Mouse (Mus musculus) brain, embryonic 14.5 days (tissue): ENCODE measurements around the gene Efnb1. TPM values are rescaled to one million over a fixed set of nuclear protein-coding genes. Genes with fewer than 3 reads are reported as not detected.
A peak's percentile ranks its signal among the peaks of the same experiment; 100 is the strongest.

Experiments
- DNase-seq: peaks from one replicate; pipeline ENCODE4 v3.0.0-alpha.2; 2011; ENCODE audit warnings: low read depth
- CTCF ChIP-seq: fragments of 200-500 bp; IDR thresholded peaks from 2 replicates; pipeline ENCODE4 v1.5.1; 2012; ENCODE audit warnings: inconsistent platforms, mild to moderate bottlenecking, moderate library complexity, borderline replicate concordance; ENCODE audit not compliant: insufficient read depth, insufficient read length; ENCODE audit errors: extremely low read depth
- POLR2A ChIP-seq: fragments of 200-500 bp; IDR thresholded peaks from 2 replicates; pipeline ENCODE4 v1.6.1; 2012; ENCODE audit warnings: mild to moderate bottlenecking, inconsistent platforms, borderline replicate concordance; ENCODE audit not compliant: poor library complexity, insufficient read depth, insufficient read length, severe bottlenecking; ENCODE audit errors: extremely low read depth
- polyA plus RNA-seq: library from polyadenylated mRNA; depleted of rRNA; stranded (reverse); fragments of >200 nt; gene quantifications from 2 replicates; pipeline ENCODE4 v1.2.3, GENCODE M21; 2012

The Efnb1 gene
- polyA plus RNA-seq, 1 experiment = 53.3 TPM

DNA sequence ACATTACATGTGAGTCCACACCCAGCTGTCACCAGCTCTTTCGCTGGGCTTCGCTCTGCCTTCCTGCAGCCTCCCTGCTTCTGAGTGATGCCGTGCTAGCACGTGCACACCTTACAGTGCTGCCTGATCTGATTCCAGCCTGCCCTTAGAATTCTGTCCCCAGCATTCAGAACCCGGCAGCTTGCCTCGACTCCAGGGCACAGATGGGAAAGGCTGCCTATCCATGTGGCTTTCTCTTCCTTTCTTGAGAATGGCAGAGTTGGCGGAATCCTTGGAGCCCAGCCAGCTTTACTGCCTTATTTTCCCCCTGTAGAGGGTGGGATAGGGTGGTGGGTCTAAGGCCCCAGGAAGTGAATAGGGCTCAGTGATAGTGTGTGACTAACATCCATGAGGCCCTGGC is 9.6 kb downstream of the Efnb1 start:
- TF ChIP-seq CTCF (no peak), POLR2A (no peak)
- DNase-seq = peak; percentile 73

DNA sequence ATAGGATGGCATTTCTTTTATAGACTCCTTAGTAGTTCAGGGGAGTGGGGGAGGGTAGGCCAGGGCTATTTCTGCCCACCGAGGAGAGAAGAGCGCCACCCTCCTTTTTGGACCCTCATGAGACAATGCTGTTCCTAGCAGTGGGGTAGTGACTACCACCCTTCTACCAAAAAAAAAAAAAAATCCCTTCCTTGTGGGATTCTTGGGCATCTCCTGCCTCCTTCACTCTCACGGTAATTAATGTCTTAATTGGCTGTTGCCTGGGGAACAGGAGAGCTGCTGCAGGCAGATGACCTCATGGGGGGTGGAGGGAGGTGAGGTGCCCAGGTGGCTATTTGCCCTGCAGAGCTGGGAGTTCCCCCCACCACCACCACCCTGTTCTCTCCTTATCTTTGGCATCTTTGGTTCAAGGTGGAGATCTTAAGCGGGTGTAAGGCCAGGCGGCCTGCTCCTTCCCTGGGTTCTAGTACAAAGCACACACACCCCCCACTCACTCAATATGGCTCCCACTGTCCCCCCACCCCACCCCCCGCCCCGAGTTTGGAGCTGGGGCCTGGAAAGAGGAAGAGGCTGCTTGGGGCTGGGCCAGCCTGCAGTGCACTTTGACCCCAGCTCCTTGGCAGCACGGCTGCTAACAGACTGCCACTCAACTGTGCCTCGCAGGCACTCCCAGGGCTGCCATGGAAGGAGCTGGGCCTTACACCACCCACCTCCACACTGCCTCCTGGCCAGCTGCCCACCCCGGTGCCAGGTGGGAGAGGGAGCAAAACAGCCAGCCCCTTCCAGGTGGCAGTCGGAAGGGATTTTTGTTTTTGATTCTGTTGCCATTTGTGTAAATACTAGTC is 12.4 kb downstream of the Efnb1 start:
- peak; percentile 86 for DNase-seq
- no peak for TF ChIP-seq POLR2A
- no peak for TF ChIP-seq CTCF

DNA sequence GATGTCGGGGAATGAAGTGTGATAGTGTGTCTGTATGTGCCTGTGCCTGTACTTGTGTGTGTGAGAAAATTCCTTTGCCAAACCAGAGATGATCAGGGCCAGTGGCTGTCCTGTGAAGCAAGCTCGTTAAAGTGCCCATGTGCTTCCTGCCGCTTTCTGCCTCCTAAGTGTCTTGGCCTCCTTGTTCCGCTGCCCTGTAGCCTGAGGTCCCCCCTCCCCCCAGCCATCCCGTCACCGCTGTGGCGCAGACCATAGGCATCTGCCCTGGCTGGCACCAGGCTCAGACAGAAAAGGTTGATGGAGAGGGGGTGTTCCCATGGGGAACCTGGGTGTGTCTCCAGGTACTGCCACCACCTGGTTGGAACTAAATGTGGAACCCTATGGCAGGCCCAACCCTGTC is 13.1 kb downstream of the Efnb1 start:
- TF ChIP-seq POLR2A (no peak), CTCF (no peak)
- peak; percentile 37 for DNase-seq

DNA sequence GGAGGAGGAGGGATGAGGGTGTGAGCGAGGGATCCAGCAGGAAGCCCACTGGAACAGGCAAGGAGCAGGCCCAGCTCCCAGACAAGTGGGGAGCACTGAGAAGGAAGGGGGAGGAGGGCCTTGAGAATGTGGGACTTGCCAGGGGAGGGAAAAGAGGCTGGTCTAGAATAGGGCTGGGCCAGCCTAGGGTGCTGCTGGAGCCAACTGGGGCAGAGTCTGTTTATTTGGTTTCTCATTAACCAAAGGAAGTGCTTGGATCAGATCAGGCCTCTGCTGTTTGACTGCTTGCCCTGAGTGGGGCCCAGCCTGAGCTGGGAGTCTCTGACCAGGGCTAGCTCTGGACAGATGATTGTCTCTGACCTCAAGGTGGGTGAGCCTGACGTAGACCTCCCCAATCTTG is 14.0 kb downstream of the Efnb1 start:
- peak; percentile 29 for DNase-seq
- no peak for TF ChIP-seq POLR2A
- TF ChIP-seq CTCF = no peak

DNA sequence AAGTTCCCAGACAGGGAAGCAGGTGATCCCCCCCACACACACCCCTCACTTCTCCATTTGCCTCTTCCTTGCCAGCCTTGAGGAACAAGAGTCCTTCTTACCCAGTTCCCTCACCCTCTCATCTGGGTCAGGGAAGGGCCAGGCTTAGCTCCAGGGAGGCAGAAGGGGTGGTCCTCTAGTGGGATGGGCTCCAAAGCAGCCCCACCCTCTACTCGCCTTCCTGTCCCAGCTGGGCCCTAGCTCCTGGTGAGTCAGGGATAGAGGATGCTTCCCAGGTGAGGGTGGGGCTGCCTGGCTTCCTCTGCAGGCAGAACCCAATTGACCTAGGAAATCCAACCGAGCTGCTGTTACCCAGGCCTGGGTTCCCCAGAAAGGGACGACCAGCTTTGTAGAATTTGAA is 14.8 kb downstream of the Efnb1 start:
- no peak for TF ChIP-seq POLR2A
- TF ChIP-seq CTCF = no peak
- DNase-seq = no peak

DNA sequence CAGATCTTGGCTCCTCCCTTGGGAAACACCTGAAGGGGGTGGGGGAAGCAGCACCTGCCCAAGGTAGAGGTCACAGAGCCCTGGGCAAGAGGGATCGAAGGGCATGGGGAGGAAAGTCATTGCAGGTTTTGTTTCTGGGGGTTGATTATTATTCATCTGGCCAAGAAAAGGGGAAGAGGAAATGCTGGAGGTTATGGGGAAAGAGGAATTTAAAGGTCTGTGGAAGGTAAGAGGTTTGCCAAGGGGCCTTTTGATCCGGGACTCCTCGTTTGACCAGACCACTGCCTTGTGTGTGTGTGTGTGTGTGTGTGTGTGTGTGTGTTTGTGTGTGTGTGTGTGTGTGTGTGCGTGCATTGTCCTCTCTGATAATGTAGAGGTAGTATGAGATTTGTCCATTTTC is 15.5 kb downstream of the Efnb1 start:
- TF ChIP-seq POLR2A (no peak), CTCF (no peak)
- no peak for DNase-seq

DNA sequence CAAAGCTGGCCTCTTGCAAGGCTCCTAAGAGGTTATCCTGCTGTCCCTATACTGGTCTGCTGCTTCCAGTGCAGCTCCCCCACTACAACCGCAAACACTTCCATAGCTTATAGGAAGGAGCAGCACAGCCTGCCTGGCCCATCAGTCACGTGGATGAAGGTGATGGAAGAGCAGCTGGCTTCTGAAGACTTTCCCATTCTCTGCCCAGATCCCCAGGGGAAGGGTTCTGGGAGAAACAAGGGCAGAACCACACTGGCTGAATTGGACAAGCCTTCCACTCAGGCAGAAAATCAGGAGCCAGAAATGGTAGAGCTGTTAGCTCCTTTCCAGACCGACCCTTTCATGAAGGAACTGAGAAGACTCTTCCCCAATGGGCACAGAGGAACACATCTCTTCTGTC is 16.2 kb downstream of the Efnb1 start:
- DNase-seq = peak; percentile 63
- TF ChIP-seq CTCF (no peak), POLR2A (no peak)

DNA sequence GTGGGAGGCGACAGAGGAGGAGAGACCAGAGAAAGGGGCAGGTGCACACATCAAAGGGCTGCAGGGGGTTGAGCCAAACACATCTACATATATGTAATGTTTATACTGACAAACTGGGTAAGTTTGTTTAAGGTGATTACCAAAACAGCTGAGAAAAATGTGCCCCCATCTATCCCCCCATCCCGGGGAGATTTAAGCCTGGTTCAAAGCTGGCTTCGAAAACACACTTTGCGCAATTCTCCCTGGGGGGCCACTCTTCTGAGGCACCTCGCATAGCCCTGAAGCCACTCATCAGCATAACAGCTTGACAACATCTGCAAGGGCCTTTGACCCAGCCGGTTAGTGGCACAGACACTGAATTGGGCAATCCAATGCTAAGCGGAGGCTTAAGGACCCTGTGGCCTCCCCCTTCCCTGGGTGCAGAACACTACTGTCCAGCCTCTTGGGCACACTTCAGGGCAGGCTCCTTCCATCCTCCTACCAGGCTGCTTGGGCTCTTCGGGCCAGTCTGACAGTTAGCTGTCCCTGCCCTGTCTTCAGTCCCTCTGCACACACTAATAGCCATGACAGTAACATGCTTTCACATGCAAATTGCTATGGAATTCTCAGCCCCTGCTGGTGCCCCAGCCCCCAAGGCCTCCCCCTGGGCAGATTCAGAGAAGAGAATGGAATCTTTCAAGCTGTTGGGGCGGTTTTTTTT is 16.8 kb downstream of the Efnb1 start:
- no peak for TF ChIP-seq CTCF
- TF ChIP-seq POLR2A = no peak
- peak; percentile 80 for DNase-seq

DNA sequence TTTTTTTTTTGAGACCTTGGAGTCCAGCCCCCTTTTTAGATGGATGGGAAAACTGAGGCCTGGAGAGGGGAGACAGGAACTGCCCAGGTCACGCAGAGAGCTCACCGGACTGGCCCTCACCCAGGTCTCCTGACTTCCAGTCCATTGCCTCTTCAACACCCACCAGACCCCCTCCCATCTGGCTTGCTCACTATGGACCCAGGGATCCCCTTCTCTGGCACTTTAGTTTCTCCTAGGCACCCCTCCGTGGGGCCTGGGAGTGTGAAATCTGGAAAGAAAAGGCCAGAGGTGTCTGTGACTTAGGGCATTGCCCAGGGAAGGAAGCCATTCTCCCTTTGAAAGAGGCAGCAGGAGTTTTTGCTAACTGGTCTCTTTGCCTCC is 17.3 kb downstream of the Efnb1 start:
- no peak for TF ChIP-seq POLR2A
- TF ChIP-seq CTCF = no peak
- no peak for DNase-seq

DNA sequence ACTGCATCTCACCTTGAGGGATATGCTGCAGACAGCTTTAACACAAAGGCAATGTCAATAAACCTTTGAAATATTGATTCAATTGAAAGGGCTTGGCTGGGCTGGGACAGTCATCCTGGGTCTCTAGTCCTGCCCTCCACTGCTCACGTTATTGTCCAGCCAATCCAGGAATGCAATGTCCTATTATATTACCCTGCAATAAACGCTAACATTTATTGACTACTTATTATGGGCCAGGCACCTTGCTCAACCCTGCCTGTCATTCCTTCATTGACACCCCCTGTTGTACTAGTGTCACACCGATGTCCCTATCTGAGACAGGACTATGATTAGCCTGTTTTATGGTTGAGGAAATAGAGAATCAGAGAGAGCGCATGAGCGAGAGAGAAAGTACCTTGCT is 18.4 kb downstream of the Efnb1 start:
- no peak for TF ChIP-seq POLR2A
- TF ChIP-seq CTCF = no peak
- no peak for DNase-seq

DNA sequence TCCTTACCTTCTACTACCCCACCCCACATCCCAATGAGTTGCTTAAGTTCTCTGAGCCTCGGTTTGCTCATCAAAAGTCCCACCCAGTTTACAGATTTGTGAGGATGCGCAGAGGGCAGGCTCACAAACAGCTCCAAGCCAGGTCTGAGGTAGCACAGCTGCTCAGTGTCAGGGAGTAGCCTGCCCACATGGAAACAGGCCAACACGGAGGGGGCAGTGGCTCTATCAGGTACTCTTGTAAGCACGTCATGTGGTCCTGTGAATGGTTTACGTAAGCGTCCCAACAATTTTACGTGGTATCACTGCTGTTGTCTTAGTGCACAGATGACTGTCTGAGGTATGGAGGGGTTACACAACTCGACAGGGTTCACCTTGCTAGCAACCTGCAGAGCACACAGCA is 23.1 kb downstream of the Efnb1 start:
- TF ChIP-seq CTCF (no peak), POLR2A (no peak)
- DNase-seq = no peak

DNA sequence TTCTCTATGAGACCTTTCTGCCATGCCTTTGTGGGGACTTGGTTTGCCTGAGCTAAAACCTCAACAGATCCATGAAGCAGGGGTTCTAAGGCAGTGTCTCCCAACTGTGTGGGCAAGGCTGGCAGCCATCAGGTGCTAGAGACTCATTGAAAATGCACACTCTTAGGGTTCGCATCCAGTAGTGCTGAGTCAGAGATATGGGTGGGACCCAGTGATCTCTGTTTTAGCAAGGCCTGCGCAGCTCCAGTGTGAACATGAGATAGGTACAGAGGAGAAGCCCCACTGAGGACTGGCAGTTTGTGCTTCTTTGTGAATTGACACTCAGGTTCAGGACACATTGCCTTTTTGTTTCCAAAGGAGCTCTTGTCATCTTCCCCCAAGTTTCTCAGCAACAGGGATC is 28.2 kb downstream of the Efnb1 start:
- DNase-seq = no peak
- TF ChIP-seq CTCF = no peak
- no peak for TF ChIP-seq POLR2A

DNA sequence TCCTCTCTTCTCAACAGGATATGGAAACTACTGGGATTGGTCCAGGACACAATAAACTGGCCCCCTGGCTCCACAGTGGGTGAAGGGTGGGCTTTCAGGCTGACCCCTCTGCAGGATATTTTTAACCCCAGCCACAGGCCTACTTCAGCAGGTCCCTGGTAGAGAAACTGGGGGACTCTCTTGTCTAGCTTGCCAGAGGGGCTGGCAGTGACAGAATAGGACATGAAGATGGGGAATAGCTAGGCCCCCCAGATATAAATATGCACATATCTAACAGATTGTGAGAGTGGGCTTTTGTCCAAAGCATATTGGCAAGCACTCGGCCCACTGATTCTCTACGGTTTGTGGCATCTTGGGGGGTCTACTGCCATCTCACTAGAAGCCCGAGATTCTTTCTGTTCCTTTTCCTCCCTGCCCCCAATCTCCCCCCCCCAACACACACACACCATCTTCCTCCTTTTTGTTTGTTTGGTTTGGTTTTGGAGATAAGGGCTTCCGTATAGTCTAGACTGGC is 29.0 kb downstream of the Efnb1 start:
- DNase-seq = peak; percentile 55
- TF ChIP-seq CTCF (no peak), POLR2A (no peak)
